ENCODE assay signal across 8 mouse cellular contexts in the genomic region with DNA sequence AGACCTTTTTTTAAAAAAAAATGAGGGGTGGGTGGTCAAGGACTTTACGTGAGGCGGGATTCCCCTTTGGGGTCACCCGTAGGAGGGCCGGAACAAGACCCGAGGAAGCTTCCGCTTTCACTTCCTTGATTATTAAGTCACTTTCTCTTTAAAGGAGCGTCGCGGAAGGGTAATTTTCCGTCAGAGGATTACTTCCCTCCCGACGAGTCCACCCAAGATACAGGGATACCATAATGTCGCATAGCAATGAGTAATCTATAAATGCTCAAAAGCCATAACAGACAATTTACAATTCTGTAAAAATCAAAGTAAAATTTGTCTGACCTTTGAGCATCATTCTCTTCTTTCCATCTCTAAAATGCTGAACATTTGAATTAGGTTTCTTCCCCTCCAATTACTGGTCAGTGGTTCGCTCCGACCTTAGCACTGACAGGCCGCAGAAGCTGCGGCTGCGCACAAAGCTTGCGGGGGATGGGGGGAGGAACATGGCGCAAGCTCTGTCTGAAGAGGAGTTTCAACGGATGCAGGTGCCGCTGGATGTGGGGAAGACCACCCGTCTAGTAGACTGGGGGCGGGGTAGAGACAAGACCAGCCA. TPM values are rescaled to one million over a fixed set of nuclear protein-coding genes. Genes with fewer than 3 reads are reported as not detected.
A peak's percentile ranks its signal among the peaks of the same experiment; 100 is the strongest.
DNase-seq lines count a peak whose midpoint lies in the region; ATAC-seq and TF ChIP-seq lines count a peak whose summit lies in the region.

Gene Gripap1, plus strand, starts transcription at position 224 of the 595 bp plus-strand sequence.

- H3K27ac ChIP-seq in hindbrain, embryonic 10.5 days, result peak within 1 kb of the TSS; percentile 85
- no peak within 1 kb of the TSS; the same call in 1 of the 2 replicates for H3K27ac ChIP-seq in lung, postnatal 0 days (ENCODE audit: low read length)

- H3K9ac ChIP-seq in lung, postnatal 0 days (replicated peaks; ENCODE audit: low read depth), result 0 out of 2 replicates have a peak within 1 kb of the TSS, but pooled peaks have one; percentile 34

- H3K4me1 ChIP-seq in hindbrain, embryonic 10.5 days (replicated peaks), result peaks cover 10% of the 10 kb centered on the region
- H3K4me1 ChIP-seq in lung, postnatal 0 days (ENCODE audit: insufficient read depth, low read depth, low read length), result no peaks in the 10 kb centered on the region; the same call in 1 of the 2 replicates

- H3K36me3 ChIP-seq in hindbrain, embryonic 10.5 days, result peaks cover under 1% of the 10 kb centered on the region; the same call in 1 of the 2 replicates
- H3K36me3 ChIP-seq in lung, postnatal 0 days (ENCODE audit: insufficient read depth, low read length), result no peaks in the 10 kb centered on the region

- peak within 1 kb of the TSS; percentile 47 for H3K4me2 ChIP-seq in lung, postnatal 0 days (replicated peaks; ENCODE audit: low read depth, low read length)

- DNase-seq in MN1 (ENCODE audit: low spot score), result peak; percentile 90
- peak; percentile 61 for DNase-seq in cerebellum, adult 8-10 months
- peak; percentile 62 for DNase-seq in hindbrain, embryonic 10.5 days (ENCODE audit: low spot score)
- DNase-seq in layer of hippocampus, adult 9-11 months, result peak; percentile 79
- peak; percentile 95 for DNase-seq in lung, postnatal 0 days (ENCODE audit: low spot score)
- peak; percentile 77 for DNase-seq in retina, adult 2 months (ENCODE audit: low read depth, low spot score)
- peak; percentile 69 to 84 for DNase-seq in thymus, postnatal 36 days

- peak; percentile 92 for ATAC-seq in frontal cortex, adult (ENCODE audit: low TSS enrichment)
- ATAC-seq in lung, postnatal 0 days, result peak; percentile 94

- TF ChIP-seq CTCF in lung, postnatal 0 days (IDR thresholded peaks at IDR 0.05), result no peak

- WGBS in hindbrain, embryonic 10.5 days, result 13% methylated on average over 24 of the region's 24 CpGs
- WGBS in lung, postnatal 0 days, result 14% methylated on average over 24 of the region's 24 CpGs

- no peaks in the 10 kb centered on the region for H3K9me3 ChIP-seq in hindbrain, embryonic 10.5 days
- no peaks in the 10 kb centered on the region for H3K9me3 ChIP-seq in lung, postnatal 0 days (ENCODE audit: low read length)

- peak within 1 kb of the TSS; percentile 54 for H3K4me3 ChIP-seq in hindbrain, embryonic 10.5 days
- H3K4me3 ChIP-seq in lung, postnatal 0 days (ENCODE audit: low read depth, low read length), result peak within 1 kb of the TSS; percentile 45

- TF ChIP-seq EP300 in lung, postnatal 0 days (IDR thresholded peaks at IDR 0.05), result peak; percentile 47; the same call in 1 of the 2 replicates

- H3K27me3 ChIP-seq in hindbrain, embryonic 10.5 days (ENCODE audit: insufficient read depth, poor library complexity, severe bottlenecking), result no peaks in the 10 kb centered on the region
- H3K27me3 ChIP-seq in lung, postnatal 0 days (replicated peaks; ENCODE audit: insufficient read depth, low read length), result no peaks in the 10 kb centered on the region

RNA-seq across cellular contexts. Expression of gene Gripap1, which starts in this region (rescaled TPM):
- 45.3 and 47.8 TPM in 2 replicates for polyA plus RNA-seq in hindbrain, embryonic 10.5 days (2016; fragmentation: Nextera tagmentation; extraction: Ambion mirVana)
- 22.1 and 25.6 TPM in 2 replicates for polyA plus RNA-seq in lung, postnatal 0 days (2015; fragmentation: Nextera tagmentation; extraction: Ambion mirVana)
